Mouse (Mus musculus): Measurements from ENCODE around the gene Hist1h3a.

DNA sequence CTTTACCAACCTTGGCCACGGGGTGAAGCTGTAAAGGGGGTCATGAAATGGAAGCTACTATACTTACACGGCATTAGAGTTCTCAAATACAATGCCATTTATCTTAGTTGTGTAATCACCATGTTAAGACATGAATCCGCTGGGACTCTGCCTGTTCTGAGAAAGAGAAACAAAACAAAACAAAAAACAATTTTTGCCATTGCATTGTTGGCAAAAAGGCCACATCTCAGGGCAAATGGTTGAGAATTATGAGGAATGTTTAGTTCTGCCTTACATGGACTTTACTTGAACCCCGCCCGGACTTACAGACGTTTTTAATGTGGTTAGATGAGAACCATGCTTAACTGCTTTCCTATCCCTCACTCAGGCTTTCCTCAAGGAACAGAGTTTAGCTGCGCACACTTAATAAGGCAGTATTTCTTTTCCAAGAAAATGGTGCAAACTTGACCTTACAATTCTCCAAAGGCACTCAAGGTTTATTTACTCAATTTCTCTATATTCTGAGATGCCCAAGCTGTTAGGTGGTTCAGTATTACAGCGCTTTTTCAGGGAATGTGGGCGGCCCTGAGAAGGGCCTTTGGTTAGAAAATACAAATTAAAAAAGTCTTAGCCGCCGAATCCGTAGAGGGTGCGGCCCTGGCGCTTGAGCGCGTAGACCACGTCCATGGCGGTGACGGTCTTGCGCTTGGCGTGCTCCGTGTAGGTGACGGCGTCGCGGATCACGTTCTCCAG, 1.8 kb downstream of the Hist1h3a start:
- TF ChIP-seq GATA1 (IDR thresholded peaks at IDR 0.05; ENCODE audit: low read length) (no peak), TAL1 (IDR thresholded peaks at IDR 0.05; ENCODE audit: low read length) (no peak)

Measured in erythroblast, embryonic 14.5 days (primary cell).